Mouse (Mus musculus) heart, postnatal 0 days (tissue): ENCODE data around the gene Wwc1.

Source experiments
- CTCF ChIP-seq: IDR thresholded peaks from 2 replicates; pipeline ENCODE4 v1.5.1; 2016; ENCODE audit warnings: antibody characterized with exemption, control low read depth, low read depth
- EP300 ChIP-seq: IDR thresholded peaks from 2 replicates; pipeline ENCODE4 v1.6.1; 2016; ENCODE audit warnings: antibody characterized with exemption, low read depth

- no peak for TF ChIP-seq CTCF
- no peak for TF ChIP-seq EP300
These were observed 16.8 kb downstream of the Wwc1 start for GRCm38 (mm10) chr11:35963554-35963953.
